Mouse (Mus musculus): ENCODE measurements around the gene BC052040. TPM values are rescaled to one million over a fixed set of nuclear protein-coding genes. Genes with fewer than 3 reads are reported as not detected.

The BC052040 gene
- total RNA-seq, 1 experiment: 7.9 TPM

GRCm38 (mm10) chr2:115592651-115593119 lies 11.2 kb downstream of the BC052040 start:
- in situ Hi-C loops (cut with MboI; ENCODE audit: low sequenced_read_pairs in 2 of 2, unreplicated experiment in 2 of 2): loop anchor here in 1 of 2 experiments (25.0 kb wide), 1 partner anchor 470 kb away; the partner anchor contains the start of gene Meis2
- H3K9ac ChIP-seq (ENCODE audit: insufficient read depth, low read depth, low read length, poor library complexity, severe bottlenecking): no peak overlapping the region
- DNase-seq (ENCODE audit: low read depth, low spot score): no peak

GRCm38 (mm10) chr2:115597017-115597416 lies 15.5 kb downstream of the BC052040 start:
- Histone ChIP-seq H3K27ac (ENCODE audit: insufficient read depth, low read depth, low read length, poor library complexity, severe bottlenecking) (no peak overlapping the region), H3K9ac (ENCODE audit: insufficient read depth, low read depth, low read length, poor library complexity, severe bottlenecking) (no peak overlapping the region), H3K9me3 (ENCODE audit: control insufficient read depth, insufficient read depth, low read depth, low read length) (no peaks in the 10 kb centered on the region), H3K4me1 (ENCODE audit: control insufficient read depth in 2 of 2, insufficient read depth in 2 of 2, low read length in 2 of 2, poor library complexity in 1 of 2) (peaks cover 4% of the 10 kb centered on the region in 2 experiments; a peak in 2 of 4 replicates), H3K36me3 (ENCODE audit: control insufficient read depth, insufficient read depth, low read length, poor library complexity, severe bottlenecking) (no peaks in the 10 kb centered on the region), H3K4me3 (ENCODE audit: insufficient read depth in 1 of 2, low read depth in 1 of 2, low read length in 2 of 2, poor library complexity in 1 of 2, severe bottlenecking in 1 of 2) (no peak overlapping the region)
- in situ Hi-C loops (cut with MboI; ENCODE audit: low sequenced_read_pairs in 2 of 2, unreplicated experiment in 2 of 2): loop anchor here in 1 of 2 experiments (25.0 kb wide), 1 partner anchor 465 kb away; the partner anchor contains the start of gene Meis2
- no peak for TF ChIP-seq CHD2 (IDR thresholded peaks at IDR 0.05; ENCODE audit: low read depth, low read length)
- DNase-seq (ENCODE audit: low read depth, low spot score): no peak

More at GRCm38 (mm10) chr2:115592651-115593119, 11.2 kb downstream of the BC052040 start:
- Histone ChIP-seq H3K36me3 (ENCODE audit: control insufficient read depth, insufficient read depth, low read length, poor library complexity, severe bottlenecking) (no peaks in the 10 kb centered on the region), H3K27ac (ENCODE audit: insufficient read depth, low read depth, low read length, poor library complexity, severe bottlenecking) (no peak overlapping the region), H3K9me3 (ENCODE audit: control insufficient read depth, insufficient read depth, low read depth, low read length) (no peaks in the 10 kb centered on the region), H3K4me3 (ENCODE audit: insufficient read depth in 1 of 2, low read depth in 1 of 2, low read length in 2 of 2, poor library complexity in 1 of 2, severe bottlenecking in 1 of 2) (no peak overlapping the region), H3K4me1 (ENCODE audit: control insufficient read depth in 2 of 2, insufficient read depth in 2 of 2, low read length in 2 of 2, poor library complexity in 1 of 2) (peaks cover 0 to 2% of the 10 kb centered on the region in 2 experiments; a peak in 2 of 4 replicates)
- TF ChIP-seq ZC3H11A (IDR thresholded peaks at IDR 0.05; ENCODE audit: borderline replicate concordance, low read depth, low read length) (no peak), ZNF384 (IDR thresholded peaks at IDR 0.05; ENCODE audit: low read depth, low read length) (no peak), CHD2 (IDR thresholded peaks at IDR 0.05; ENCODE audit: low read depth, low read length) (no peak), MAFK (IDR thresholded peaks at IDR 0.05; ENCODE audit: insufficient read depth, low read depth, low read length) (no peak), HCFC1 (IDR thresholded peaks at IDR 0.05; ENCODE audit: borderline replicate concordance, insufficient read depth, low read length) (no peak)

GRCm38 (mm10) chr2:115598266-115598665 lies 16.8 kb downstream of the BC052040 start:
- H3K9me3 ChIP-seq (ENCODE audit: control insufficient read depth, insufficient read depth, low read depth, low read length): no peaks in the 10 kb centered on the region
- H3K4me1 ChIP-seq (ENCODE audit: control insufficient read depth in 2 of 2, insufficient read depth in 2 of 2, low read length in 2 of 2, poor library complexity in 1 of 2): peaks cover 3 to 4% of the 10 kb centered on the region in 2 experiments; a peak in 2 of 4 replicates
- H3K9ac ChIP-seq (ENCODE audit: insufficient read depth, low read depth, low read length, poor library complexity, severe bottlenecking): no peak overlapping the region
- no peak for TF ChIP-seq ZC3H11A (IDR thresholded peaks at IDR 0.05; ENCODE audit: borderline replicate concordance, low read depth, low read length)
- TF ChIP-seq MAFK (IDR thresholded peaks at IDR 0.05; ENCODE audit: insufficient read depth, low read depth, low read length): no peak
- TF ChIP-seq ZNF384 (IDR thresholded peaks at IDR 0.05; ENCODE audit: low read depth, low read length): no peak
- TF ChIP-seq CHD2 (IDR thresholded peaks at IDR 0.05; ENCODE audit: low read depth, low read length): no peak
- no peak for TF ChIP-seq HCFC1 (IDR thresholded peaks at IDR 0.05; ENCODE audit: borderline replicate concordance, insufficient read depth, low read length)
- DNase-seq (ENCODE audit: low read depth, low spot score): no peak
- no peaks in the 10 kb centered on the region for H3K36me3 ChIP-seq (ENCODE audit: control insufficient read depth, insufficient read depth, low read length, poor library complexity, severe bottlenecking)
- H3K4me3 ChIP-seq (ENCODE audit: insufficient read depth in 1 of 2, low read depth in 1 of 2, low read length in 2 of 2, poor library complexity in 1 of 2, severe bottlenecking in 1 of 2): no peak overlapping the region
- H3K27ac ChIP-seq (ENCODE audit: insufficient read depth, low read depth, low read length, poor library complexity, severe bottlenecking): no peak overlapping the region
- in situ Hi-C loops (cut with MboI; ENCODE audit: low sequenced_read_pairs in 2 of 2, unreplicated experiment in 2 of 2): loop anchor here in 1 of 2 experiments (25.0 kb wide), 1 partner anchor 464 kb away; the partner anchor contains the start of gene Meis2

- Histone ChIP-seq H3K27ac (ENCODE audit: insufficient read depth, low read depth, low read length, poor library complexity, severe bottlenecking) (no peak overlapping the region), H3K4me3 (ENCODE audit: insufficient read depth in 1 of 2, low read depth in 1 of 2, low read length in 2 of 2, poor library complexity in 1 of 2, severe bottlenecking in 1 of 2) (no peak overlapping the region), H3K9ac (ENCODE audit: insufficient read depth, low read depth, low read length, poor library complexity, severe bottlenecking) (no peak overlapping the region), H3K36me3 (ENCODE audit: control insufficient read depth, insufficient read depth, low read length, poor library complexity, severe bottlenecking) (no peaks in the 10 kb centered on the region), H3K9me3 (ENCODE audit: control insufficient read depth, insufficient read depth, low read depth, low read length) (no peaks in the 10 kb centered on the region), H3K4me1 (ENCODE audit: control insufficient read depth in 2 of 2, insufficient read depth in 2 of 2, low read length in 2 of 2, poor library complexity in 1 of 2) (peaks cover 3 to 4% of the 10 kb centered on the region in 2 experiments; a peak in 2 of 4 replicates)
- no peak for DNase-seq (ENCODE audit: low read depth, low spot score)
- in situ Hi-C loops (cut with MboI; ENCODE audit: low sequenced_read_pairs in 2 of 2, unreplicated experiment in 2 of 2): no loop called here
- TF ChIP-seq MAFK (IDR thresholded peaks at IDR 0.05; ENCODE audit: insufficient read depth, low read depth, low read length) (no peak), HCFC1 (IDR thresholded peaks at IDR 0.05; ENCODE audit: borderline replicate concordance, insufficient read depth, low read length) (no peak), ZNF384 (IDR thresholded peaks at IDR 0.05; ENCODE audit: low read depth, low read length) (no peak), ZC3H11A (IDR thresholded peaks at IDR 0.05; ENCODE audit: borderline replicate concordance, low read depth, low read length) (no peak), CHD2 (IDR thresholded peaks at IDR 0.05; ENCODE audit: low read depth, low read length) (no peak)
Observed at GRCm38 (mm10) chr2:115600724-115601123, 19.2 kb downstream of the BC052040 start.
